Mouse (Mus musculus) urinary bladder, postnatal 0 days (tissue): ENCODE measurements around the gene Smok3b. TPM values are rescaled to one million over a fixed set of nuclear protein-coding genes. Genes with fewer than 3 reads are reported as not detected.

Experiments used
- polyA plus RNA-seq: library from polyadenylated mRNA; unstranded; fragments of >200 nt; fragmentation: Nextera tagmentation; extraction: Ambion mirVana; gene quantifications from 2 replicates; pipeline ENCODE4 v1.2.1, GENCODE M21; 2015

The Smok3b gene
- not detected in 2 replicates for polyA plus RNA-seq

GRCm38 (mm10) chr5:138020961-138021479 is at the start of gene Smok3b, which contains the start of gene Smok3a:
TSS of gene Smok3b (plus strand) at chr5:138021429.
TSS of gene Smok3a (plus strand) at chr5:138021261.

GRCm38 (mm10) chr5:137981300-137981699 is 39.9 kb upstream of the Smok3b start, which contains the start of gene Azgp1:
TSS of gene Azgp1 (plus strand) at chr5:137981520.

GRCm38 (mm10) chr5:138052894-138053293 is 31.7 kb downstream of the Smok3b start, which contains the start of gene Smok3c:
TSS of gene Smok3c (plus strand) at chr5:138053194.

GRCm38 (mm10) chr5:138084996-138085395 is 63.8 kb downstream of the Smok3b start, which contains the start of gene Zkscan1:
TSS of gene Zkscan1 (plus strand) at chr5:138085084.

Other genes starting within 250 kb of the Smok3b start
- 12.5 and 12.7 TPM in 2 replicates for gene Ppp1r35, start 242.6 kb upstream of the Smok3b start, polyA plus RNA-seq
- gene Mepce, start 233.8 kb upstream of the Smok3b start, polyA plus RNA-seq, result 5.8 and 6.8 TPM in 2 replicates
- 4.1 and 4.9 TPM in 2 replicates for gene Zcwpw1, start 233.6 kb upstream of the Smok3b start, polyA plus RNA-seq
- 84.3 and 85.3 TPM in 2 replicates for gene Pilra, start 185.1 kb upstream of the Smok3b start, polyA plus RNA-seq
- gene Pilrb1, start 163.3 kb upstream of the Smok3b start, polyA plus RNA-seq, result 0.79 and 4.1 TPM in 2 replicates
- gene Pilrb2, start 149.6 kb upstream of the Smok3b start, polyA plus RNA-seq, result 0.71 and 3.5 TPM in 2 replicates
- gene Cyp3a13, start 99.8 kb upstream of the Smok3b start, polyA plus RNA-seq, result 0.24 and 0.42 TPM in 2 replicates
- gene Gjc3, start 58.3 kb upstream of the Smok3b start, polyA plus RNA-seq, result 0.33 and 0.45 TPM in 2 replicates
- 0.28 and 0.48 TPM in 2 replicates for gene Azgp1, start 39.9 kb upstream of the Smok3b start, polyA plus RNA-seq
- gene Smok3a, start 168 bp upstream of the Smok3b start, polyA plus RNA-seq, result not detected in 2 replicates
- gene Smok3c, start 31.8 kb downstream of the Smok3b start, polyA plus RNA-seq, result not detected in 2 replicates
- gene Zkscan1, start 63.7 kb downstream of the Smok3b start, polyA plus RNA-seq, result 5.8 and 7.2 TPM in 2 replicates
- 23.5 and 26.3 TPM in 2 replicates for gene Zscan21, start 95.5 kb downstream of the Smok3b start, polyA plus RNA-seq
- 6.8 and 7.5 TPM in 2 replicates for gene Zfp113, start 134.3 kb downstream of the Smok3b start, polyA plus RNA-seq
- 224 and 240 TPM in 2 replicates for gene Cops6, start 139.6 kb downstream of the Smok3b start, polyA plus RNA-seq
- gene Ap4m1, start 150.6 kb downstream of the Smok3b start, polyA plus RNA-seq, result 9.8 and 10.3 TPM in 2 replicates
- gene Mcm7, start 151.0 kb downstream of the Smok3b start, polyA plus RNA-seq, result 38.7 and 44.9 TPM in 2 replicates
- 33.7 and 34.9 TPM in 2 replicates for gene Taf6, start 166.0 kb downstream of the Smok3b start, polyA plus RNA-seq
- 21.2 and 22.7 TPM in 2 replicates for gene Cnpy4, start 166.1 kb downstream of the Smok3b start, polyA plus RNA-seq
- gene Mblac1, start 172.9 kb downstream of the Smok3b start, polyA plus RNA-seq, result 8.4 and 9.6 TPM in 2 replicates
- gene Nxpe5, start 204.5 kb downstream of the Smok3b start, polyA plus RNA-seq, result 0.42 and 0.51 TPM in 2 replicates
- gene Lamtor4, start 234.1 kb downstream of the Smok3b start, polyA plus RNA-seq, result 71.9 and 85.1 TPM in 2 replicates
- gene BC037034, start 242.6 kb downstream of the Smok3b start, polyA plus RNA-seq, result 2.6 and 2.7 TPM in 2 replicates